Mouse (Mus musculus): ENCODE data around the gene Mib2.
"Not testable (repeated sequence)": the region's sequence is repeated elsewhere in the genome, so short reads cannot be mapped to it uniquely, and the experiment has no call there.

The Mib2 gene

GRCm38 (mm10) chr4:155668689-155669597, at the start of gene Mib2:
Mib2 (minus strand) TSS chr4:155669198.
- peak; percentile 93 to 94 for DNase-seq

GRCm38 (mm10) chr4:155710521-155711252, 41.7 kb upstream of the Mib2 start:
- no peak for DNase-seq

GRCm38 (mm10) chr4:155708988-155709387, 40.0 kb upstream of the Mib2 start:
- no peak for DNase-seq

GRCm38 (mm10) chr4:155708582-155708981, 39.6 kb upstream of the Mib2 start:
- DNase-seq: no peak

GRCm38 (mm10) chr4:155705592-155705929, 36.6 kb upstream of the Mib2 start:
- no peak for DNase-seq

- peak; percentile 82 to 86 for DNase-seq
These were observed 36.0 kb upstream of the Mib2 start, which contains the start of gene Ssu72 for GRCm38 (mm10) chr4:155704721-155705591. Ssu72 (plus strand) TSS chr4:155704800.

GRCm38 (mm10) chr4:155703425-155703929, 34.5 kb upstream of the Mib2 start:
- DNase-seq: no peak

- DNase-seq: no peak
These were observed 31.4 kb upstream of the Mib2 start for GRCm38 (mm10) chr4:155700425-155700824.

GRCm38 (mm10) chr4:155696261-155697255, 27.6 kb upstream of the Mib2 start:
- DNase-seq: no peak

GRCm38 (mm10) chr4:155695531-155696062, 26.6 kb upstream of the Mib2 start:
- DNase-seq: no peak

- peak; percentile 66 to 71 for DNase-seq
These were observed 25.7 kb upstream of the Mib2 start for GRCm38 (mm10) chr4:155694482-155695401.

- DNase-seq: peak; percentile 44 to 47
These were observed 25.1 kb upstream of the Mib2 start, which contains the start of gene Fndc10 for GRCm38 (mm10) chr4:155694111-155694481. Fndc10 (plus strand) TSS chr4:155694342.

GRCm38 (mm10) chr4:155692421-155692820, 23.4 kb upstream of the Mib2 start:
- DNase-seq: no peak

- DNase-seq: no peak
These were observed 21.8 kb upstream of the Mib2 start for GRCm38 (mm10) chr4:155690571-155691375.

GRCm38 (mm10) chr4:155687764-155688163, 18.8 kb upstream of the Mib2 start:
- not testable (repeated sequence) for DNase-seq

- not testable (repeated sequence) for DNase-seq
These were observed 14.8 kb upstream of the Mib2 start for GRCm38 (mm10) chr4:155683670-155684277.

- DNase-seq: no peak
These were observed 7.0 kb upstream of the Mib2 start for GRCm38 (mm10) chr4:155675991-155676390.

- DNase-seq: no peak
These were observed 3.1 kb upstream of the Mib2 start for GRCm38 (mm10) chr4:155672082-155672481.

All from thymus, adult 18-20 months (tissue).